8 mouse cellular contexts compared by ENCODE assay signal in the genomic region with DNA sequence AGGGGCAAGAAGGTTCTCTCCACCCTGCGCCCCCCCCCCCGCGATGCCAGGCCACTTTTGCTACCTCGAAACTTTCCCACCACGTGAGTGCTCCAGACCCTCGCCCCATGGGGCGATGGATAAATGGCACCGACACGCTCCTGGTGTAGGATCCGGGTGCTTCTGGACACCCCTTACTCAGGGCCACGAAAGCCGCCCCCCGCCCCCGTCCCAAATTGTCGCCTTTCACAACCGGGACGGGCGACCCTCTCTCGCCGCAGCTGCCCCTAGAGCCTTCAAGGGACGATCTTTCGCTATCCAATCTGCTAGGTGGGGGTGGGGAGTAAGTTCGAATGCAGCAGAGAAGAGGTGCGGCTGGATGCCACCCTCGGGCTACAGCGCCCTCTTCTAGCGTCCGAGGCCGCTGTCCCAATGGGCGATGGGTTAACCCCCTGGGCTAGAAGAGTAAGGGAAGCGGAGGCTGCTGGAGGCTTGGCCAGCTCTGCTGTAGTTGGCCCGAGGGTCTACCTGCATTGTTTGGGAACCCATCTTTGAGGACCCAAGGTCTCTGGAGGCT. TPM values are rescaled to one million over a fixed set of nuclear protein-coding genes. Genes with fewer than 3 reads are reported as not detected.
A peak's percentile ranks its signal among the peaks of the same experiment; 100 is the strongest.
DNase-seq lines count a peak whose midpoint lies in the region; ATAC-seq and TF ChIP-seq lines count a peak whose summit lies in the region.

No protein-coding gene starts in this region.

- peaks cover 74% of the 10 kb centered on the region for H3K27me3 ChIP-seq in heart, postnatal 0 days (ENCODE audit: control insufficient read depth, insufficient read depth, low read length)
- peaks cover 56% of the 10 kb centered on the region for H3K27me3 ChIP-seq in liver, embryonic 14.5 days (ENCODE audit: control insufficient read depth, insufficient read depth, low read length)
- H3K27me3 ChIP-seq in stomach, embryonic 16.5 days (ENCODE audit: control insufficient read depth, insufficient read depth, low read length) = peaks cover 64% of the 10 kb centered on the region

- WGBS in heart, postnatal 0 days = 1% methylated on average over 31 of the region's 32 CpGs
- 1% methylated on average over 30 of the region's 32 CpGs for WGBS in liver, embryonic 14.5 days (ENCODE audit: insufficient replicate concordance)
- WGBS in stomach, embryonic 16.5 days = under 1% methylated on average over 32 of the region's 32 CpGs

- DNase-seq in adrenal gland, postnatal 10 days = peak; percentile 51
- no peak for DNase-seq in adrenal gland, adult 8-10 months
- peak; percentile 39 for DNase-seq in Muller cell, postnatal 12 days (ENCODE audit: inconsistent ontology term)
- no peak for DNase-seq in heart, postnatal 0 days (ENCODE audit: low spot score)
- DNase-seq in liver, embryonic 14.5 days (ENCODE audit: low read depth in 3 of 3, low spot score in 3 of 3) = no peak
- no peak for DNase-seq in left cerebral cortex, adult 9 months (ENCODE audit: low spot score in 2 of 2)
- DNase-seq in thymus, postnatal 10 days (ENCODE audit: low spot score in 2 of 2) = no peak

- no peak overlapping the region for H3K27ac ChIP-seq in heart, postnatal 0 days (ENCODE audit: low read depth)
- H3K27ac ChIP-seq in liver, embryonic 14.5 days = no peak overlapping the region
- no peak overlapping the region for H3K27ac ChIP-seq in stomach, embryonic 16.5 days (ENCODE audit: low read length)

- TF ChIP-seq EP300 in heart, postnatal 0 days (IDR thresholded peaks at IDR 0.05; ENCODE audit: low read depth) = no peak
- no peak for TF ChIP-seq EP300 in liver, embryonic 14.5 days (IDR thresholded peaks at IDR 0.05; ENCODE audit: low read depth)

- peak overlapping the region; percentile 95 for H3K4me2 ChIP-seq in heart, postnatal 0 days (ENCODE audit: low read depth, low read length)
- H3K4me2 ChIP-seq in liver, embryonic 14.5 days (ENCODE audit: low read depth) = peak overlapping the region; percentile 64
- H3K4me2 ChIP-seq in stomach, embryonic 16.5 days (ENCODE audit: low read depth, low read length) = peak overlapping the region; percentile 99

- TF ChIP-seq CTCF in heart, postnatal 0 days (IDR thresholded peaks at IDR 0.05; ENCODE audit: low read depth) = peak; percentile 24; the same call in 1 of the 2 replicates
- no peak for TF ChIP-seq CTCF in liver, embryonic 14.5 days (IDR thresholded peaks at IDR 0.05; ENCODE audit: low read depth)

- H3K4me3 ChIP-seq in heart, postnatal 0 days (ENCODE audit: low read depth, low read length) = peak overlapping the region; percentile 62
- peak overlapping the region in 1 of 2 experiments; percentile 47; a peak in 2 of 4 replicates for H3K4me3 ChIP-seq in liver, embryonic 14.5 days (ENCODE audit: insufficient read depth in 1 of 2, low read depth in 2 of 2, low read length in 2 of 2)
- peak overlapping the region; percentile 74 for H3K4me3 ChIP-seq in stomach, embryonic 16.5 days (replicated peaks; ENCODE audit: low read length)

- no peak for ATAC-seq in heart, postnatal 0 days (ENCODE audit: insufficient read depth, low read depth)
- no peak for ATAC-seq in liver, embryonic 14.5 days (ENCODE audit: insufficient read depth)
- no peak for ATAC-seq in stomach, embryonic 16.5 days (ENCODE audit: insufficient read depth, low FRiP score)

- no peaks in the 10 kb centered on the region for H3K36me3 ChIP-seq in heart, postnatal 0 days (replicated peaks; ENCODE audit: control insufficient read depth, insufficient read depth, low read length)
- H3K36me3 ChIP-seq in liver, embryonic 14.5 days (replicated peaks; ENCODE audit: control insufficient read depth, insufficient read depth, low read depth) = no peaks in the 10 kb centered on the region
- no peaks in the 10 kb centered on the region for H3K36me3 ChIP-seq in stomach, embryonic 16.5 days (ENCODE audit: control insufficient read depth, insufficient read depth, low read length)

- H3K9ac ChIP-seq in heart, postnatal 0 days (replicated peaks; ENCODE audit: low read depth, low read length) = no peak overlapping the region
- no peak overlapping the region for H3K9ac ChIP-seq in liver, embryonic 14.5 days (replicated peaks)
- H3K9ac ChIP-seq in stomach, embryonic 16.5 days (ENCODE audit: low read length) = peak overlapping the region; percentile 75

- H3K4me1 ChIP-seq in heart, postnatal 0 days (ENCODE audit: control insufficient read depth, insufficient read depth) = 0 out of 2 replicates have a peak, but pooled peaks cover 7% of the 10 kb centered on the region
- no peaks in the 10 kb centered on the region for H3K4me1 ChIP-seq in liver, embryonic 14.5 days (replicated peaks; ENCODE audit: control insufficient read depth in 2 of 2, insufficient read depth in 2 of 2, low read length in 1 of 2)
- peaks cover 3% of the 10 kb centered on the region; the same call in 1 of the 2 replicates for H3K4me1 ChIP-seq in stomach, embryonic 16.5 days (ENCODE audit: control insufficient read depth, insufficient read depth, low read length)

- H3K9me3 ChIP-seq in heart, postnatal 0 days (replicated peaks; ENCODE audit: control insufficient read depth, low read length) = no peaks in the 10 kb centered on the region
- no peaks in the 10 kb centered on the region for H3K9me3 ChIP-seq in liver, embryonic 14.5 days (ENCODE audit: control insufficient read depth, low read length)
- H3K9me3 ChIP-seq in stomach, embryonic 16.5 days (replicated peaks; ENCODE audit: control insufficient read depth, low read length) = no peaks in the 10 kb centered on the region

RNA-seq across cellular contexts. Expression of a gene that starts 0.5 kb away (rescaled TPM):
- 1 to 10 TPM; 5.5 to 7.7 TPM for total RNA-seq in adrenal gland, postnatal 10 days (2021)
- 1 to 10 TPM; 4.0 to 4.5 (median 4.2) TPM for total RNA-seq in adrenal gland, adult 8-10 months (2022)
- total RNA-seq in heart, postnatal 0 days (2014; rRNA removed; ENCODE audit: low replicate concordance) = 1.2 and 1.7 TPM in 2 replicates
- 0.36 and 0.45 TPM in 2 replicates for polyA plus RNA-seq in heart, postnatal 0 days (2015; fragmentation: Nextera tagmentation; extraction: Ambion mirVana)
- 0.08 and 0.09 TPM in 2 replicates for polyA plus RNA-seq in liver, embryonic 14.5 days (2012; rRNA removed)
- polyA plus RNA-seq in liver, embryonic 14.5 days (2014; fragmentation: Nextera tagmentation; extraction: Ambion mirVana) = 0.03 TPM in 2 replicates
- polyA plus RNA-seq in stomach, embryonic 16.5 days (2015; fragmentation: Nextera tagmentation; extraction: Ambion mirVana) = 0.77 and 0.97 TPM in 2 replicates

Comparison
In these comparisons a context has a peak if more than half of its experiments do, and no peak if none do; other contexts are left out.
1. DNase-seq: peak in adrenal gland, postnatal 10 days (single experiment) and Muller cell, postnatal 12 days (single experiment); none in adrenal gland, adult 8-10 months (single experiment), heart, postnatal 0 days (single experiment), liver, embryonic 14.5 days (0 of 3), left cerebral cortex, adult 9 months (0 of 2) and thymus, postnatal 10 days (0 of 2).
2. Peak in every context shown above with its lines, with median percentiles within 50 percentile points of each other: H3K4me2 ChIP-seq.